ENCODE assay signal across 16 mouse cellular contexts in genomic region chr3:135903366-135903765, GRCm38 (mm10).
DNase-seq lines count a peak whose midpoint lies in the region; ATAC-seq and TF ChIP-seq lines count a peak whose summit lies in the region.
"Had no signal": no experiment of that assay in that cellular context is flagged by ENCODE, and none has a peak within 500 bp of the region (broad histone marks: within the 10 kb centered on the region; RNA-seq: fewer than 3 reads in every experiment).

No protein-coding gene starts in this region.

- no peaks in the 10 kb centered on the region for H3K36me3 ChIP-seq in hindbrain, embryonic 16.5 days (ENCODE audit: control insufficient read depth, insufficient read depth, low read length)
- H3K36me3 ChIP-seq: limb, embryonic 13.5 days; midbrain, embryonic 12.5 days had no signal

- CTCF ChIA-PET in Patski (lab: Charles Lee): interaction anchor here (0.7 to 0.9 kb wide), 2 partner anchors 403 to 906 kb away, joined by 3 read pairs; no protein-coding TSS in a partner anchor

- POLR2A ChIA-PET in Patski (lab: Charles Lee): no interaction called here

- peak; percentile 34 for DNase-seq in CD4-positive, CD25-positive, alpha-beta regulatory T cell, adult 2 months (ENCODE audit: low read depth, low spot score)
- DNase-seq in layer of hippocampus, adult 2 months (ENCODE audit: low spot score in 2 of 2): no peak
- DNase-seq in layer of hippocampus, adult 11-12 months (ENCODE audit: low spot score): no peak
- DNase-seq in A20 (ENCODE audit: low read depth, low spot score): peak; percentile 48
- DNase-seq in Patski (ENCODE audit: low read depth, low spot score): no peak
- no peak for DNase-seq in cerebellum, adult 8-10 months
- DNase-seq: kidney, postnatal 10 days; right cerebral cortex, postnatal 4 days; thymus, postnatal 4 days had no signal

- 78% methylated on average over 1 of the region's 1 CpGs for WGBS in hindbrain, embryonic 16.5 days

- in situ Hi-C loops in Patski (cut with MboI; ENCODE audit: low pct_unique_long_range_greater_than_20kb): no loop called here

- H3K9ac ChIP-seq in hindbrain, embryonic 16.5 days (ENCODE audit: low read depth, low read length): no peak overlapping the region
- H3K9ac ChIP-seq: limb, embryonic 13.5 days; midbrain, embryonic 12.5 days had no signal

- no peak overlapping the region for H3K4me3 ChIP-seq in layer of hippocampus, adult 2 months
- no peak overlapping the region for H3K4me3 ChIP-seq in hindbrain, embryonic 16.5 days (ENCODE audit: low read length)
- H3K4me3 ChIP-seq: limb, embryonic 13.5 days; midbrain, embryonic 12.5 days; myocyte had no signal

- TF ChIP-seq CTCF in layer of hippocampus, adult 2 months (conservative IDR thresholded peaks at IDR 0.05): peak; percentile 55
- peak; percentile 69 for TF ChIP-seq CTCF in Patski (IDR thresholded peaks at IDR 0.05)

- no peak for ATAC-seq in CD4-positive, CD25-positive, alpha-beta regulatory T cell, adult 4 months
- no peak for ATAC-seq in Patski
- ATAC-seq in hindbrain, embryonic 16.5 days: no peak
- ATAC-seq: forebrain, embryonic 14.5 days; inflammation-experienced regulatory T-cells, adult 6 months had no signal

- no peaks in the 10 kb centered on the region for H3K4me1 ChIP-seq in hindbrain, embryonic 16.5 days (ENCODE audit: control insufficient read depth, insufficient read depth, low read depth, low read length)
- H3K4me1 ChIP-seq: midbrain, embryonic 12.5 days had no signal

- no peak overlapping the region for H3K27ac ChIP-seq in layer of hippocampus, adult 2 months
- no peak overlapping the region for H3K27ac ChIP-seq in hindbrain, embryonic 16.5 days (ENCODE audit: low read depth, low read length)
- H3K27ac ChIP-seq: limb, embryonic 13.5 days; midbrain, embryonic 12.5 days had no signal

- H3K4me2 ChIP-seq in hindbrain, embryonic 16.5 days (ENCODE audit: low read length): no peak overlapping the region
- H3K4me2 ChIP-seq: limb, embryonic 13.5 days; midbrain, embryonic 12.5 days had no signal

- H3K9me3 ChIP-seq in hindbrain, embryonic 16.5 days (ENCODE audit: control insufficient read depth, low read length): no peaks in the 10 kb centered on the region
- H3K9me3 ChIP-seq: limb, embryonic 13.5 days; midbrain, embryonic 12.5 days had no signal

- H3K27me3 ChIP-seq in Patski: peaks cover 4% of the 10 kb centered on the region
- no peaks in the 10 kb centered on the region for H3K27me3 ChIP-seq in hindbrain, embryonic 16.5 days (replicated peaks; ENCODE audit: control insufficient read depth, insufficient read depth, low read length)
- H3K27me3 ChIP-seq: limb, embryonic 13.5 days; midbrain, embryonic 12.5 days had no signal

Comparison
In these comparisons a context has a peak if more than half of its experiments do, and no peak if none do; other contexts are left out.
1. DNase-seq: peak in CD4-positive, CD25-positive, alpha-beta regulatory T cell, adult 2 months (single experiment) and A20 (single experiment); none in layer of hippocampus, adult 2 months (0 of 2), layer of hippocampus, adult 11-12 months (single experiment), Patski (single experiment) and cerebellum, adult 8-10 months (single experiment).